Mouse (Mus musculus) heart, embryonic 10.5 days (tissue): ENCODE measurements around the gene Emc8. TPM values are rescaled to one million over a fixed set of nuclear protein-coding genes. Genes with fewer than 3 reads are reported as not detected.

ENCODE experiments used
- DNase-seq: peaks from one replicate; pipeline ENCODE4 v3.0.0-alpha.2; 2017; ENCODE audit warnings: low spot score
- H3K27ac ChIP-seq: fragments of 300-500 bp; sonication (generic); 2 replicates; pipeline ENCODE4 v1.5.1; 2016; ENCODE audit warnings: mild to moderate bottlenecking
- H3K27me3 ChIP-seq: fragments of 300-500 bp; sonication (generic); 2 replicates; pipeline ENCODE4 v1.6.1; 2016; ENCODE audit warnings: mild to moderate bottlenecking; ENCODE audit not compliant: poor library complexity, insufficient read depth, severe bottlenecking
- H3K36me3 ChIP-seq: fragments of 300-500 bp; sonication (generic); 2 replicates; pipeline ENCODE4 v1.6.1; 2016; ENCODE audit warnings: mild to moderate bottlenecking, moderate library complexity
- H3K4me1 ChIP-seq: fragments of 300-500 bp; sonication (generic); 2 replicates; pipeline ENCODE4 v1.6.1; 2016; ENCODE audit warnings: mild to moderate bottlenecking
- H3K4me3 ChIP-seq: fragments of 300-500 bp; sonication (generic); 2 replicates; pipeline ENCODE4 v1.5.1; 2016; ENCODE audit warnings: mild to moderate bottlenecking, moderate library complexity
- H3K9me3 ChIP-seq: fragments of 300-500 bp; sonication (generic); 2 replicates; pipeline ENCODE4 v1.6.1; 2016; ENCODE audit warnings: mild to moderate bottlenecking, moderate library complexity
- WGBS: fragments of 180-500 bp; shearing (Covaris S2); methylation state at CpG from one replicate; pipeline ENCODE4 v1.1.7; 2016; 5-methylcytosine and 5-hydroxymethylcytosine counted together
- polyA plus RNA-seq: library from polyadenylated mRNA; unstranded; fragments of >200 nt; fragmentation: Nextera tagmentation; extraction: Ambion mirVana; gene quantifications from 2 replicates; pipeline ENCODE4 v1.2.1, GENCODE M21; 2016

Emc8 gene
- polyA plus RNA-seq, 1 experiment from 2014 or later = 314 TPM

DNA sequence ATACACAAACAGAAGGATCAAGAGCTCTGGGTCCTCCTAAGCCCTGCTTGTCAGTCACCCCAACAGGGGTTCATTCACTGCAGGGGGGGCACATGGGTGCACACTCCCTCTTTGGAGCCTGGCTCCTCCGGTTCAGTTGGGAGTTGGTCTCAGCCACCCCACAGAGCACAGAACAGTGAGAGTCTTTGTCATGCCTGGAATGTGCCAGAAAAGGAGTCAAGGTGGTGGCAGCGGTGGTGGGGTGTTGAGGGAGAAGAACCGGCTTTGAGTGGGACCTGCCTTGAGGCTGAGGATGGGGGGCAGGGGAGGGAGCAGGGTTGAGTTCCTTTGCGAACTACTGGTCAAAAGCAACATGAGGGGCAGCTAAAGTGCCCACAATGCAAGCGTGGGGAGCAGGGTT is 38.3 kb downstream of the Emc8 start:
- Histone ChIP-seq H3K9me3 (peaks cover 3% of the 10 kb centered on the region; the same call in 1 of the 2 replicates), H3K4me1 (peaks cover 56% of the 10 kb centered on the region), H3K27me3 (peaks cover 45% of the 10 kb centered on the region), H3K4me3 (no peak overlapping the region), H3K36me3 (no peaks in the 10 kb centered on the region), H3K27ac (no peak overlapping the region)
- 35% methylated on average over 5 of the region's 5 CpGs for WGBS
- DNase-seq = no peak

DNA sequence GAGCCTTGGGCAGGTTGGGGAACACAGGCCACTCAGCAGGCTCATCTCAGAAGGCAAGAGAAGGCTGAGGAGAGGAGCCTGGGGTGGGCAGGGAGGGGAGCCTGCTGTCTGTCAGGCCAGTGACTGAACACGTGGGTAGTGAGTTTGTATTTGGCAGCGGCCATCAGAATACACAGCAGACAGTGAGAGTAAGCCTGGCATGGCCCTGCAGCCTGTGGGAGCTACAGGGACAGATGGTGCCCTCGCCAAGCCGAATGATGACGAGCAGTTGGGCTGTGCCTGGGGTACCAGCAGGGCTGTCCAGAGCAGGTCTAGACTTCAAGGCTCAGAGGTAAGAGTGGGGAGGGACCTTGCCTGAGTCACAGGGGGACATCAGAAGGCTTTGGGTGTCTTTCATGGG is 41.1 kb downstream of the Emc8 start:
- WGBS = 86% methylated on average over 5 of the region's 5 CpGs
- H3K36me3 ChIP-seq = no peaks in the 10 kb centered on the region
- no peak for DNase-seq
- H3K27ac ChIP-seq = no peak overlapping the region
- H3K4me3 ChIP-seq = no peak overlapping the region
- peaks cover 53% of the 10 kb centered on the region for H3K4me1 ChIP-seq
- peaks cover 20% of the 10 kb centered on the region; the same call in 1 of the 2 replicates for H3K27me3 ChIP-seq
- no peaks in the 10 kb centered on the region for H3K9me3 ChIP-seq

DNA sequence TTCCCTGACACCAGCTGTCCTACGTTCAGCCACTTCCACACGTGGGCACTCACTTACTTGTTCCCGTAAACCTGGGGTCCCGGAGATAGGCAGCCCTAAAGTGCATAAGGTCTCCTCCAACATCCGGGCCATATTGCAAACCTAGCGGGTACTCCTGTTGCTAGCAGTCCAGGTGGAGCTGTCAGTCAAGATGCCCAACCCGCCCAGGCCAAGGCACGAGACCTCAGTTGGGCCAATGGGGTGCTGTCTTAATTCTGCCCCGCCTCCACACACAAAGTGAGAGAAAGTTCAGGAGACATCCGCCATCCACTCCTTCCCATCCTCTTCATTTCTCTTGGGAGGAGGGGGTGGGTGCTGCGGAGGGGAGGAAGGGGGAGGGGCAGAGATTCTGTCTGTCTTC is 41.9 kb downstream of the Emc8 start:
- H3K9me3 ChIP-seq = no peaks in the 10 kb centered on the region
- H3K36me3 ChIP-seq = no peaks in the 10 kb centered on the region
- no peak overlapping the region for H3K4me3 ChIP-seq
- H3K27me3 ChIP-seq = 0 out of 2 replicates have a peak, but pooled peaks cover 12% of the 10 kb centered on the region
- H3K4me1 ChIP-seq = peaks cover 54% of the 10 kb centered on the region
- no peak for DNase-seq
- H3K27ac ChIP-seq = no peak overlapping the region
- WGBS = 62% methylated on average over 11 of the region's 11 CpGs

DNA sequence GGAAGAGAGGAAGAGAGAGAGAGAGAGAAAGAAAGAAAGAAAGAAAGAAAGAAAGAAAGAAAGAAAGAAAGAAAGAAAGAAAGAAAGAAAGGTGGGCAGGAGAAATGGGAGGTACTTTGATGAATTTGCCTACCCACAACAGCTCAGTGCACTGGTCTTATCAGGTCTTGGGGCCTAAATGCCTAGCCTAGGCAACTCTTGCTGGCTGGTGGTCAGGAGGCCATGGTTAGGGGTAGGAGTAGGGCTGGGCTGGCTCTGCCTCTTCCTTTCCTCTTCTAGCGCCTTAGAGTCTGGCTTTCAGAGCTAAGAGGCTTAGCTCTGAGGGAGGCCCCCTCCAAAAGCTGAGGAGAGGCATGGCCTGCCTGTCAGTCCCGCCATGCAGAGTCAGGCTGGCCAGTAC is 44.8 kb downstream of the Emc8 start:
- Histone ChIP-seq H3K27me3 (0 out of 2 replicates have a peak, but pooled peaks cover 6% of the 10 kb centered on the region), H3K4me3 (no peak overlapping the region), H3K9me3 (no peaks in the 10 kb centered on the region), H3K27ac (peak overlapping the region; percentile 44), H3K4me1 (peaks cover 60% of the 10 kb centered on the region), H3K36me3 (no peaks in the 10 kb centered on the region)
- no peak for DNase-seq
- WGBS = 29% methylated on average over 2 of the region's 2 CpGs

DNA sequence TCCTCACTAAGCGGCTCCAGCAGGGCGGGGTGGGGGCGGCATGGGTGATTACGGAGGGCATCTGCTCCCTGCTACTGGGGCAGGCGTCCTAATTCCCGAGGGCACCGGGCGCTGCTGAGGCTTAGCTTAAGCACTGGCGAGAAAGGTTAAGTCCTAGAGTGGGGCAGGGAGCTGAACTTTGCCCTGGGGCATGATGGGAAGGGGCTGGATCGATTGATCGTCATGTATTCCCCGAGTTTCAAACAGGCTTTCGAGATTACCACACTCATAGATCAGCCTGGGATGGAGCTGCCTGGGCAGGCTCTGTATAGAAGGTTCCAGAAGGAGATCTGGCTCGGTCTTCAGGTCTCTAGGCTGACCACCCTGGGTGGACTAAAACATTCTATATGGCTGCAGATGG is 46.2 kb downstream of the Emc8 start:
- Histone ChIP-seq H3K27ac (peak overlapping the region; percentile 83), H3K27me3 (0 out of 2 replicates have a peak, but pooled peaks cover 3% of the 10 kb centered on the region), H3K4me1 (peaks cover 67% of the 10 kb centered on the region), H3K4me3 (no peak overlapping the region), H3K9me3 (no peaks in the 10 kb centered on the region), H3K36me3 (no peaks in the 10 kb centered on the region)
- DNase-seq = no peak
- 51% methylated on average over 14 of the region's 14 CpGs for WGBS

DNA sequence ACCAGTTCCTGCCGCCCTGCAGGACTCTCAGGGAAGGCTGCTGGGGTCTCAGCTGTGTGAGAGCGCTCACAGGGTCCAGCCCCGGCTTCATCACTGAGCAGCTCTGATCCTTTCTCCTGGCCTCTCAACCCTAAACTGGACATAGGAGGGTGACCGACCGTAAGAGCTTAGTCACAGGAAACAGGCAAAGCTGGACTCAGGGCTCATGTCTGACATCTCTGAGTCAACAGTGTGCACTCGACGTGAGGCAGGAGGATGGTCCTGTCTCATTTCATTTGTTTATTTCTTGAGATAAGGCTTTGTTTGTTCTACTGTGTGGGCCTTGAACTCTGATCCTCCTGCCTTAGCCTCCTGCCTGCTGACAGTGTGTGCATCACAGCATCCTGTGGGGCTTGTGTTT is 47.9 kb downstream of the Emc8 start:
- peak overlapping the region; percentile 56 for H3K27ac ChIP-seq
- WGBS = 41% methylated on average over 7 of the region's 7 CpGs
- H3K4me1 ChIP-seq = peaks cover 80% of the 10 kb centered on the region
- H3K4me3 ChIP-seq = no peak overlapping the region
- DNase-seq = no peak
- no peaks in the 10 kb centered on the region for H3K9me3 ChIP-seq
- no peaks in the 10 kb centered on the region for H3K36me3 ChIP-seq
- H3K27me3 ChIP-seq = no peaks in the 10 kb centered on the region

DNA sequence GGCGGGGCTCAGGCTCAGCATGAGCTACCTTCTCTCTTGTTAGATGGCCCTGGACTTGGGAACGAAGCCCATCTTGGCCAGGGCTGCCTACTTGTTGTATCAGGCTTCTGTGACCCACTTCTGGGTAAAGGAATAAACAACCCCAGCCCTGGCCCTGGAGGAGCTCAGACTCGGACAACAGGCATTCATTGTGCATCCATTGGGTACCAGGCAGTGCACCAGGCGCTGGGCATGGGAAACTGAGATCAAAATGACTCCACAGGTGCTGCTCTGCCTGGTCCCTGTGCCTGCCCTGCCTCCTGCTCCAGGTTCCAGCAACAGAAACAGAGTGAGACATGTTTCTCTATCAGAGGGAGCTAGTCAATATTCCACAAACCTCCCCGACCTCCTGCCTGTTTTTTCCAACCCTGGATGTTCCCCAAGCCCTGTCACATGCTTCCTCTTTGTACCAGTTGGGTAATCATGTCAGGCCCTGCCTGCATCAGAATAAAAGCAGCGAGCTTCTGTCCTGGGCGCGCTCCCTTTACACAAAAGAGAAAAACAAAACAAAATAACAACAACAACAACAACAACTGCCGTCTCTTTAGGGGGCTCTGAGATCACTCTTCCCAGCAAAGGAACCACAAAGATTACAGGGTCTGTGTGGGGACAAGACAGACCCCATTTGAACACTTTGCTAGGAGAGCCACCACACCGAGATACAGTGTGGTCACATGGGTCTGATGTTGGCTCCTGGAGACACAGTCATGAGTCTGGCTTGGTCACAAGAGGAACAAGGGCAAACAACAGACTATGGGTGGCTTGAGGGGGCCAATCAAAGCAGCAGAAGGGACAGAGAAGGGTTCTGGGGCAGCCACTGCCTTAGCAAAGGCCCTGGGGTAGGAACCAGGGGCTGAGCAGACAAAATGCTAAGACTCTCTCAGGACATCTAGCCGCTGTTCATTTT is 48.9 kb downstream of the Emc8 start:
- Histone ChIP-seq H3K36me3 (no peaks in the 10 kb centered on the region), H3K4me1 (peaks cover 77% of the 10 kb centered on the region), H3K4me3 (no peak overlapping the region), H3K27ac (peak overlapping the region; percentile 56), H3K9me3 (no peaks in the 10 kb centered on the region), H3K27me3 (no peaks in the 10 kb centered on the region)
- DNase-seq = no peak
- WGBS = 73% methylated on average over 11 of the region's 11 CpGs

DNA sequence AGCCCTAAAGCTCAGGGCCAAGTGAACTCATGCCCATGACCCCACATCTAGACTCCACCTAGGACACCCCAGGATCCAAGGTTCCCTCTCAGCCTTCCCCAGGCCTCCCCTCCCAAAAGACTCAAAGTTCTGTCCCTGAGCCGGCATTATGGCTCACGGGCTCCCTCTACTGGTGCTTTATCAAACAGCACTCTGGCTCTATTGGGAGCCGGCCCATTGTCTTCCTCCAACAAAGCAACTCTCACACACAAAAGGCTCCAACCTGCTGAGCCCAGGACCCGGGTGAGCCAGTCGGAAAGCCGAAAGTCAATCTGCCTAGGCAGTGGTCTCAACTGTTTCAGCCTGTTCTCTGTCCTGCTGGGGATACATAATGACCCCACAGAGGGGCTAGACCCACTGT is 50.3 kb downstream of the Emc8 start:
- DNase-seq = peak; percentile 89
- H3K4me1 ChIP-seq = peaks cover 63% of the 10 kb centered on the region
- no peaks in the 10 kb centered on the region for H3K9me3 ChIP-seq
- peak overlapping the region; percentile 39; the same call in 1 of the 2 replicates for H3K27ac ChIP-seq
- 0 out of 2 replicates have a peak overlapping the region, but pooled peaks have one; percentile 12 for H3K4me3 ChIP-seq
- H3K36me3 ChIP-seq = no peaks in the 10 kb centered on the region
- WGBS = 3% methylated on average over 6 of the region's 6 CpGs
- no peaks in the 10 kb centered on the region for H3K27me3 ChIP-seq

DNA sequence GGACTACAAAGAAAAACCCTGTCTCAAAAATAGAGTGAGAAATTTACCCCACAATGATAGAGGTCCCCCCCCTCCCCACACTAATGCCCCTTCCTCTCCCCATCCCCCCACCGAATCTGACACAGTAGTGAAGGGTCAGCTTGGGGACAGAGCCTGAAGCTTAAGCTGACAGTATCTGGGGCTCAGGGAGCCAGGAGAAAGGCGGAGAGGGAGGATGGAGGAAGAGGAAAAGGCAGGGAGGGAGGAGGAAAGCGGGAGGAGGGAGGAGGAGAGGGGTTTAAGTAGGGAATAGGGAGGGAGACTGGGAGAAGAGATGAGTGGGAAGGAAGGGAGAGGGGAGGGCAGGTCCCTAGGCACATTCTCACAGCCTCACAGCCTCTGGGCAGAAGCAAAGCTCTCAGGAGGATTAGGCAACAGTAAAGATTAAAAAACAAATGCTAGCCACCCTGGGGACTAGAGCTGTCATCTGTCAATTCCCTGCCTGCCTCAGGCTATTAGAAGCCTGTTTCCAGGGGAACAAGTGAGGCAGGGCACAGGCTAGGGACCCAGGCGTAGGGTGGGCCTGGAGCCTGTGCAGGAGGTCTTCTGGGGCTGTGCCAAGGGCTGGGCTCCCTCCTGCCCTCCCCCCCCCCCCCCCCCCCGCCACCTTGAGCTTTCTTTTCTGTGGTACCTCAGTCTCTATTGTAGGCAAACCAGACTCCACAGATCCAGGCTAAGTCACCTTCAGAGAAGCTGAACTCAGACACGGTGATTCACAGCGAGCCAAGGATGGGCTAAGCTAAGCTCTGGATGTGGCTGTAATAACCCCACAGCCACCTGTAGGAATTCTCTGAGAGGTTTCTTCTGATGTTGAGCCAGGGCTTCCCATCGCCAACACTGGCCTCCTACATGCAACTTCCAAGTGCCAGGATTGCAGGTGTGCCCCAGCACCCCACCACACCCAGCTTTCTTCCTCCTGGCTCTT is 51.4 kb downstream of the Emc8 start:
- 34% methylated on average over 7 of the region's 8 CpGs for WGBS
- peaks cover 57% of the 10 kb centered on the region for H3K4me1 ChIP-seq
- H3K27me3 ChIP-seq = 0 out of 2 replicates have a peak, but pooled peaks cover 4% of the 10 kb centered on the region
- H3K9me3 ChIP-seq = no peaks in the 10 kb centered on the region
- peak overlapping the region; percentile 62 for H3K27ac ChIP-seq
- no peak for DNase-seq
- no peaks in the 10 kb centered on the region for H3K36me3 ChIP-seq
- H3K4me3 ChIP-seq = no peak overlapping the region

DNA sequence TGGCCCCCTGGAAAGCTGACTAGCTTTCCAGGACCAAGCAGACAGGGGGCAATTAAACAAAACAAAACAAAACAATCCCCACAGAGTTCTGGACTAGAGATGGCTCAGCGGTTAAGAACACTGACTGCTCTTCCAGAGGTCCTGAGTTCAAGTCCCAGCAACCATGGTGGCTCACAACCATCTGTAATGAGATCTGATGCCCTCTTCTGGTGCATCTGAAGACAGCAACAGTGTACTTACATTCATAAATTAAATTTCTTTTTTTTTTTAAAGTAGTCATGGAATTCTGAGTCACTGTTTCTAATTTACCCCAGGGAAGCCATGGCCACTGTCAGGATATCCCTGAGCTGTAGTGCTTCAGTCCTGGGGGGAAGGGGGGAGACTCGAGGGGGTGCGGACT is 53.9 kb downstream of the Emc8 start:
- H3K4me1 ChIP-seq = peaks cover 36% of the 10 kb centered on the region
- WGBS = 91% methylated on average over 3 of the region's 3 CpGs
- H3K36me3 ChIP-seq = no peaks in the 10 kb centered on the region

DNA sequence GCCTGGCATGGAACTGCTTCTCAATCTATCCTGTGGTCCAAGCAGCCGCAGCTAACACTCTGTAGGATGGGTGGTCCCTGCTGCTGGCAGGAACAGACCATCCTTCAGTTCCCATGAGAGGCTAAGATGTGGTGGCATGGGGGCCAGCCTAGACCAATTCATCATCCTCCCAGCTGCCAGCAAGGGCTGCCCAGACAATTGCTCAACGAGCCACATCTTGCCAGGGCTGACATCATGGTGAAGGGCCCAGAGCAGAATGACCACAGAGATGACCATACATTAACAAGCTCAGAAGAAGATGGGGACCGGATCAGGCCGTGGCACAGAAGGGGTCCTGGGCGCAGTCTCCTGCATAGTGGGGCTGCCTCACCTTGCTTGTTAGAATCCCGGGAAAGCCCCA is 57.5 kb downstream of the Emc8 start:
- DNase-seq = no peak
- WGBS = 87% methylated on average over 6 of the region's 6 CpGs
- peaks cover 9% of the 10 kb centered on the region for H3K4me1 ChIP-seq
- no peak overlapping the region for H3K4me3 ChIP-seq
- peaks cover 25% of the 10 kb centered on the region for H3K27me3 ChIP-seq
- H3K27ac ChIP-seq = no peak overlapping the region
- H3K9me3 ChIP-seq = no peaks in the 10 kb centered on the region
- no peaks in the 10 kb centered on the region for H3K36me3 ChIP-seq

More for the DNA sequence above, 53.9 kb downstream of the Emc8 start:
- H3K4me3 ChIP-seq = no peak overlapping the region
- H3K27me3 ChIP-seq = peaks cover 17% of the 10 kb centered on the region
- no peaks in the 10 kb centered on the region for H3K9me3 ChIP-seq
- H3K27ac ChIP-seq = no peak overlapping the region
- no peak for DNase-seq

DNA sequence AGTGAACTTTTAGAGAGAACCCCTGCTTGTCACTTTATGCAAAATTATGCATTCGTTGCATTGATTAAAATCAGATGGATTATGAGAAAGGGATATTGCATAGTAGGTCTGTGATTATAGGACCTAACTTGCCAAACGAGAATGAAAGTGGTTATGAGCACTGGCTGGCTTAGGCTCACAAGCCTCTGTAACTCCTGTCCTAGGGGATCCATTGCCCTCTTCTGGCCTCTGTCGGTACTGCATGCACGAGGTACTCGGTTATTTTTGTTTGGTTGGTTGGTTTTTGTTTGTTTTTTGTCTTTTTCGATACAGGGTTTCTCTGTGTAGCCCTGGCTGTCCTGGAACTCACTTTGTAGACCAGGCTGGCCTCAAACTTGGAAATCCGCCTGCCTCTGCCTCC is 60.5 kb downstream of the Emc8 start:
- 14% methylated on average over 7 of the region's 7 CpGs for WGBS
- Histone ChIP-seq H3K4me3 (no peak overlapping the region), H3K27me3 (peaks cover 25% of the 10 kb centered on the region), H3K27ac (no peak overlapping the region), H3K36me3 (no peaks in the 10 kb centered on the region), H3K4me1 (peaks cover 7% of the 10 kb centered on the region), H3K9me3 (no peaks in the 10 kb centered on the region)
- DNase-seq = no peak
